Mouse (Mus musculus) liver, embryonic 16.5 days (tissue): Measurements from ENCODE around the gene Mfsd9. TPM values are rescaled to one million over a fixed set of nuclear protein-coding genes. Genes with fewer than 3 reads are reported as not detected.

ENCODE experiments used
- ATAC-seq: fragments of 200-750 bp; cut with Nextera tagmentation; 2 replicates; pipeline ENCODE4 v1.8.0; 2017; ENCODE audit warnings: low read depth, mild to moderate bottlenecking, moderate number of reproducible peaks, moderate library complexity
- H3K27ac ChIP-seq: fragments of 300-500 bp; sonication (generic); 2 replicates; pipeline ENCODE4 v1.5.1; 2014; ENCODE audit warnings: mild to moderate bottlenecking, low read length
- H3K27me3 ChIP-seq: fragments of 300-500 bp; sonication (generic); 2 replicates; pipeline ENCODE4 v1.6.1; 2014; ENCODE audit warnings: low read depth, low read length, mixed read lengths; ENCODE audit not compliant: control insufficient read depth, insufficient read depth
- H3K36me3 ChIP-seq: fragments of 300-500 bp; sonication (generic); 2 replicates; pipeline ENCODE4 v1.6.1; 2014; ENCODE audit warnings: mild to moderate bottlenecking; ENCODE audit not compliant: control insufficient read depth, insufficient read depth
- H3K4me1 ChIP-seq: fragments of 300-500 bp; sonication (generic); 2 replicates; pipeline ENCODE4 v1.6.1; 2014; ENCODE audit warnings: low read depth, low read length, mixed read lengths; ENCODE audit not compliant: control insufficient read depth
- H3K4me2 ChIP-seq: fragments of 300-500 bp; sonication (generic); 2 replicates; pipeline ENCODE4 v1.6.1; 2014; ENCODE audit warnings: low read depth, low read length, mixed read lengths
- H3K4me3 ChIP-seq: fragments of 300-500 bp; sonication (generic); 2 replicates; pipeline ENCODE4 v1.5.1; 2014; ENCODE audit warnings: low read depth, mild to moderate bottlenecking, low read length
- H3K9ac ChIP-seq: fragments of 300-500 bp; sonication (generic); 2 replicates; pipeline ENCODE4 v1.6.1; 2014; ENCODE audit warnings: low read depth, low read length
- H3K9me3 ChIP-seq: fragments of 300-500 bp; sonication (generic); replicated peaks from 2 replicates; pipeline ENCODE4 v1.6.1; 2016; ENCODE audit warnings: low read length; ENCODE audit not compliant: control insufficient read depth
- WGBS: fragments of 180-500 bp; shearing (Covaris S2); extraction: QIAGEN DNeasy Blood & Tissue Kit; methylation state at CpG from one replicate; pipeline ENCODE4 v1.1.7; 2014; ENCODE audit not compliant: insufficient replicate concordance; 5-methylcytosine and 5-hydroxymethylcytosine counted together
- polyA plus RNA-seq: library from polyadenylated mRNA; unstranded; fragments of >200 nt; fragmentation: Nextera tagmentation; extraction: Ambion mirVana; gene quantifications from 2 replicates; pipeline ENCODE4 v1.2.1, GENCODE M21; 2015

The Mfsd9 gene
- polyA plus RNA-seq, 1 experiment from 2014 or later, result 0.81 TPM

DNA sequence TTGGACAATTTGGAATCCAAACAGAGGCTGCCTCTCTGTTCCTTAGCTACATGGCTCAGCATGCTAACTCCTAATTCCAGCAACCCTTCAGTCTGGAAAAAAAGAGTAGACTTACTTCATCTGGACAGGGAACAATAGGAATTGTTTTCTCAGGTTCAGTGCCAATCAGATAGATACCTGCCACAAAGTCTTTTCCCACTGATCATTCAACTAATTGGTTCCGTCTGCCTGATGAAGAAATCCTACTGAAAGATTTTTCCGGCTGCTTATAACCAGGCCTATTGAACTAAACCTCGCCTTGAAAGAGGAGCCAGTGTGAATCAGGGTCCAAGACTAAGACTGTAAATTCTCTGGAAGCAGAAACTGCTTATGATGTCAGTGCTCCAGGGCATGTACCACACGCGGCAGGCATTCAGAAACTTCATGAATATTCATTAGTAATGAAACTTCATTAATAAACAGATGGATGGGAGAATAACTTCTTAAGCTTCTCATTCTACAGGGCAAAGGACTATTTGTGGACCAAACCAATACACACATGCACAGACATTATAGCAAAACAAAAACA lies 737 bp downstream of the Mfsd9 start:
- Histone ChIP-seq H3K9ac (peak overlapping the region; percentile 71), H3K4me2 (peak overlapping the region; percentile 79), H3K4me3 (peak overlapping the region; percentile 72), H3K27me3 (no peaks in the 10 kb centered on the region), H3K9me3 (no peaks in the 10 kb centered on the region), H3K27ac (no peak overlapping the region), H3K4me1 (peaks cover 5% of the 10 kb centered on the region), H3K36me3 (no peaks in the 10 kb centered on the region)
- no peak for ATAC-seq
- WGBS, result 36% methylated on average over 5 of the region's 5 CpGs

DNA sequence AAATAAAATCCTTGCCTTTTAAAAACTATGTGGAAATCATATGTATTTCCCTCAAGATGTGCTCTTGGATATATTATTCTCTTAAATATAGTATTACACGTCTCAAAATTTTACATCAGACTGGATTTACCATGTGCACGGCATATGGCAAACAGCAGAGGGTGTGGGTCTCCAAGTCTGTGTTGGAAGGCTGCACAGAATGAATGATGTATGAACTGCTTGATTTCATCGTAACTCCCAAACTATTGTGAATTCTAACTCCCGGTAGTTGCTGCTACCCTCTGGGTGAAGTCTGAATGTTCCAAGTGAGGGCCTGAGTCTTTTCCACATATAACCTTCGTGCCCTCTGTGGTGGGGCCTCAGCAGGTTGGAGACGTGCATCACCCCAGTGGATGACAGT lies 1.5 kb downstream of the Mfsd9 start:
- Histone ChIP-seq H3K27ac (no peak overlapping the region), H3K4me2 (no peak overlapping the region), H3K9ac (no peak overlapping the region), H3K27me3 (no peaks in the 10 kb centered on the region), H3K36me3 (no peaks in the 10 kb centered on the region), H3K9me3 (no peaks in the 10 kb centered on the region), H3K4me1 (peaks cover 5% of the 10 kb centered on the region), H3K4me3 (no peak overlapping the region)
- 74% methylated on average over 6 of the region's 6 CpGs for WGBS
- no peak for ATAC-seq

DNA sequence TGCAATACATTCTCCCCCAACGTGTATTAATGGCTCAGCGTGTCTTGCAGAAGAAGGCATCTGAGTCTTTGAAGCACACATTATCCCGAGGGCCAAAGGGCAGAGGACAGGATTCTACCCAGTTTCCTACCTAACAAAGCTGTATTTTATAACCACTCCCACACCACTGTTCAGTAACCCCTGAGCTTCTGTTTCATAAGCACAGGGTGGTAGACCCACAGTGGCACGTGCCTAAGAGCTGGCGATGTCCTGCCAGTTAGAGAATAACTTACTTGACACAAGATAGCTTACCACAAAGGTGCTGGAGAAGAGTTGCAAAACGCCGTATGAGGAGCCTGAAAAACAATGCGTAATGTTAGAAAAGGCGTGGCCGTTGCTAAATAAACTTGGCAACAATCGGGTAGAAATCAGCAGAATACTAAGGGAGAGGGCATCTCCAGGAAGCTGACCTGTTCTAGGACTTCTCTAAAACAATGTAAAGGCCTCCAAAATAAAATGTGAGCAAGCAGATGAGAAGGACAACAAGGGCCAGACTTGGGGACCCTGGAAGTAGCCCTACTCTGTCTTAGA lies 4.5 kb downstream of the Mfsd9 start:
- H3K9me3 ChIP-seq, result no peaks in the 10 kb centered on the region
- WGBS, result 65% methylated on average over 11 of the region's 11 CpGs
- H3K4me1 ChIP-seq, result peaks cover 2% of the 10 kb centered on the region
- H3K4me3 ChIP-seq, result no peak overlapping the region
- H3K4me2 ChIP-seq, result no peak overlapping the region
- ATAC-seq, result no peak
- H3K27ac ChIP-seq, result no peak overlapping the region
- H3K27me3 ChIP-seq, result no peaks in the 10 kb centered on the region
- H3K9ac ChIP-seq, result no peak overlapping the region
- no peaks in the 10 kb centered on the region for H3K36me3 ChIP-seq

DNA sequence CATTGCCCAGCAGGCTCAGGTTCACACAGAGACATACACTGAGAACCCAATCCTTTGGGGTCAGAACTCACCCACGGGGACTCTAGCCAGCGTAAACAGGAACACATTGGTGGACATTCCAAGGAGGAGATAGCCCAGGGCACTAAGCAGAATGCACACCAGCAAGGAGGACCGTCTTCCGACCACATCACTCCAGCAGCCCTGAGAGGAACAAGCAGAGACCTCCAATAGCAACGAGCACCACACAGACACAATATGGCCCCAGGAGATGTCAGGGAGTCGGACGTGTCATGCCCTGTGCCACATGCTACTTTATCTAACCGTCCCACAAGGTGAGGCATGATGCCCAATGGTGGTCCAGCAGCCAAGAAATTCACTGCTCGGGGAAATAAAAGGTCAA lies 6.2 kb downstream of the Mfsd9 start:
- H3K9me3 ChIP-seq, result no peaks in the 10 kb centered on the region
- H3K9ac ChIP-seq, result no peak overlapping the region
- no peak for ATAC-seq
- no peak overlapping the region for H3K27ac ChIP-seq
- no peaks in the 10 kb centered on the region for H3K36me3 ChIP-seq
- H3K4me1 ChIP-seq, result no peaks in the 10 kb centered on the region; the same call in 1 of the 2 replicates
- 75% methylated on average over 9 of the region's 9 CpGs for WGBS
- no peaks in the 10 kb centered on the region for H3K27me3 ChIP-seq
- H3K4me2 ChIP-seq, result no peak overlapping the region
- no peak overlapping the region for H3K4me3 ChIP-seq

DNA sequence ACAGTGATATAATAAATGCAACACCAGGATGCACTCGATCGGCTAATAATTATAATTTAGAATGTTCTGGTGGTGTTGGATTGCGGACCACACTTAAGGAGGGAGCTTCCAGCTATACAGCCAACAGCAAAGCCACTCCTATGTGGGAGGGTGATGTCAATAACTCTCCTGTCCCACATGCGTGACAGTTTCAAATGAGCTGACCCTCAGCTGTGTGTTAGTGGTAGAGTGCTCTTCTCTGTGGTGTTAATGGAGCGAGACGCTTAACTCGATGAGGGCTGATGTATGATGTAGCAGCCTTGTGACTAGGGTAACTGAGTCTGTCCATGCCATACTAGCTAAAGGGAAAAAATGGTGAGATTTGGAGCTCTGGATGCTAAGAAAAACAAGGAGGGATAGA lies 7.0 kb downstream of the Mfsd9 start:
- no peak overlapping the region for H3K9ac ChIP-seq
- no peaks in the 10 kb centered on the region for H3K27me3 ChIP-seq
- no peak overlapping the region for H3K4me3 ChIP-seq
- ATAC-seq, result no peak
- no peaks in the 10 kb centered on the region; the same call in 1 of the 2 replicates for H3K4me1 ChIP-seq
- WGBS, result 81% methylated on average over 7 of the region's 7 CpGs
- no peak overlapping the region for H3K4me2 ChIP-seq
- peaks cover 6% of the 10 kb centered on the region for H3K36me3 ChIP-seq
- H3K9me3 ChIP-seq, result no peaks in the 10 kb centered on the region
- no peak overlapping the region for H3K27ac ChIP-seq

DNA sequence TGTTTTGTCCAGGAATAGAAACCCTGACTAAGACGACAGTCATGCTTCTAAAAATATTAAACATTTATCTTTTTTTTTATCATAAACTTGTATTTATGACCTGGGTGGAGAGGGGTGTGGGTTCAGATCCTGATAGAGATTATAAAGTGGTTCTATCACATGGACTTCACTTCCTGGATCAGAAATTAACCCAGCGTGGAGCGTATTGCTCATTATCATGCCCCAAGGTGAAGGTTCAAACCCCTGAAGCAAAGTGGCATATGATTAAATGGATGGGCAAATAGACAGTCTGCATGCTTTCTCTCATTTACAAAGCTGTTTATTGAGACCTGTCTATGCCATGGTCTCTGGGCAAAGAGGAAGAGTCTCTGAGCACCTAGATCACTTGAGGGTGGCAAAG lies 13.7 kb downstream of the Mfsd9 start:
- H3K4me3 ChIP-seq, result no peak overlapping the region
- no peak overlapping the region for H3K9ac ChIP-seq
- no peaks in the 10 kb centered on the region; the same call in 1 of the 2 replicates for H3K4me1 ChIP-seq
- H3K27me3 ChIP-seq, result no peaks in the 10 kb centered on the region
- H3K9me3 ChIP-seq, result no peaks in the 10 kb centered on the region
- H3K27ac ChIP-seq, result no peak overlapping the region
- ATAC-seq, result no peak
- WGBS, result 65% methylated on average over 3 of the region's 3 CpGs
- H3K36me3 ChIP-seq, result peaks cover 7% of the 10 kb centered on the region
- no peak overlapping the region for H3K4me2 ChIP-seq

DNA sequence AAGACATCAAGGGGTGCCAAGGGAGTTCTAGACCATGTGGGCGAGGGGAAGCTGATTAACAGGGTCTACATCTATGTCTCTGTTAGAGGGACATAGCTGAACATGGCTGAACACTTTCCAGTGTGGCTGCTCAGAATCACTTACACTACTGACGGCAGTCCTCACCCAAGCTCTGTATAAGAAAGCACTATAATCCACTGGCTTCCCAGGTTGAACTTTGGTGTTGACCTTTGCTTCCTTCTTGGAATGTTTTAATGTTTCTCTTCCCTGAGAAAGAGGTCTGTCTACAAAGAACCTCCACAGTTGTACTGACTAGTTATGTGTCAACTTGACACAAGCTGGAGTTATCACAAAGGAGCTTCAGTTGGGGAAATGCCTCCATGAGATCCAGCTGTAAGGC lies 14.4 kb downstream of the Mfsd9 start:
- H3K4me2 ChIP-seq, result no peak overlapping the region
- H3K27me3 ChIP-seq, result no peaks in the 10 kb centered on the region
- no peak for ATAC-seq
- H3K4me3 ChIP-seq, result no peak overlapping the region
- peaks cover 7% of the 10 kb centered on the region for H3K36me3 ChIP-seq
- no peaks in the 10 kb centered on the region; the same call in 1 of the 2 replicates for H3K4me1 ChIP-seq
- 70% methylated on average over 2 of the region's 2 CpGs for WGBS
- no peaks in the 10 kb centered on the region for H3K9me3 ChIP-seq
- H3K9ac ChIP-seq, result no peak overlapping the region
- H3K27ac ChIP-seq, result no peak overlapping the region

DNA sequence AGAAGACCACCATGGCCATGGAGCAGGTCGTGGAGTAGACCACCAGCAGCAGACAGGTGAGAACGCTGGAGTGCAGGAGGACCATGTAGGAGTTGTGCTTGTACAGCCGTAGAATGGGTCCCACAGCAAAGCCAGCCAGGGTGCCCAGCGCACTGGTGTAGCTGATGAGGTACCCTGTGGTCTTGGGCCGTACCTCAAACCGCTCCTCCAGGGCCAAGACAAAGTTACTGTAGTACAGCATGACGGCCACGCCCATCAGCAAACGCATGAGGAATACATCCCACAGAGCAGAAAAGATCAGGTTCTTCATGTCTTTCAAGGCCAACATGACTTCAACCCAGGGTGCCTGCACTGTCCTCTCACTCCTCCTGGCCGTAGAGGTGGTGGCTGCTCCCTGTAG lies 16.4 kb downstream of the Mfsd9 start:
- ATAC-seq, result no peak
- H3K27me3 ChIP-seq, result no peaks in the 10 kb centered on the region
- H3K4me2 ChIP-seq, result no peak overlapping the region
- no peak overlapping the region for H3K27ac ChIP-seq
- H3K4me3 ChIP-seq, result no peak overlapping the region
- no peak overlapping the region for H3K9ac ChIP-seq
- 79% methylated on average over 10 of the region's 10 CpGs for WGBS
- no peaks in the 10 kb centered on the region for H3K9me3 ChIP-seq
- peaks cover 6% of the 10 kb centered on the region; the same call in 1 of the 2 replicates for H3K4me1 ChIP-seq
- peaks cover 7% of the 10 kb centered on the region for H3K36me3 ChIP-seq

DNA sequence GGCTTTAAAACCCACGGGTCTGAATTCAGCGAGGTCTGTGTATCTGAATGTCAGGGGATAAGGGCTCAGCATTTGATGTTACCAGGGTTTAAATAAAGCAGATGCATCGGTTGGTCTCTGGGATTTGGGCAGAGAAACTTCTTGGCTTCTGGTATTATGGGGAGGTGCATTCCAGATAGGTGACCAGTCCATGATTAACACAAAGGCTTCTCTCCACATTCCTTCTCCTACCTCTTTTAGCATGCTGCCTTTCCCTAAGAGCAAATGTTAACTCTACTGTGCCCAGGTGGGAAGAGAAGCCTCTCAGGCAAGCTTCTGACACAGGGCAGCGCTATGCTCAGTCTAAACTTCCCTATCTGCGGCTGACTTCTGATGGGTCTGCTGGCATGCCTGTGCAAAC lies 17.3 kb downstream of the Mfsd9 start:
- 83% methylated on average over 5 of the region's 5 CpGs for WGBS
- H3K4me2 ChIP-seq, result no peak overlapping the region
- H3K27ac ChIP-seq, result no peak overlapping the region

More for the DNA sequence above, 17.3 kb downstream of the Mfsd9 start:
- Histone ChIP-seq H3K9ac (no peak overlapping the region), H3K4me1 (peaks cover 6% of the 10 kb centered on the region; the same call in 1 of the 2 replicates), H3K4me3 (no peak overlapping the region), H3K27me3 (no peaks in the 10 kb centered on the region), H3K9me3 (no peaks in the 10 kb centered on the region), H3K36me3 (no peaks in the 10 kb centered on the region)
- no peak for ATAC-seq
